Mouse (Mus musculus) adrenal gland, postnatal 4 days (tissue): ENCODE data around the gene Olfr346. TPM values are rescaled to one million over a fixed set of nuclear protein-coding genes. Genes with fewer than 3 reads are reported as not detected.

Experiments
- DNase-seq, 2 experiments: peaks; one replicate each; pipeline ENCODE4 v3.0.0; 2021 to 2022; ENCODE audit warnings: low spot score in 2 of 2, mixed read lengths in 2 of 2
- long read RNA-seq, 2 experiments: library from polyadenylated mRNA; stranded (forward); transcript quantifications; one replicate each; pipeline ENCODE4 v2.0.0; 2021
- total RNA-seq, 2 experiments: library from RNA; stranded (reverse); gene quantifications; 2 replicates each; pipeline ENCODE4 v1.2.3; 2021

The Olfr346 gene
- total RNA-seq, result not detected
- long read RNA-seq, experiment 1, result 0 reads
- long read RNA-seq, experiment 2, result 0 reads

DNA sequence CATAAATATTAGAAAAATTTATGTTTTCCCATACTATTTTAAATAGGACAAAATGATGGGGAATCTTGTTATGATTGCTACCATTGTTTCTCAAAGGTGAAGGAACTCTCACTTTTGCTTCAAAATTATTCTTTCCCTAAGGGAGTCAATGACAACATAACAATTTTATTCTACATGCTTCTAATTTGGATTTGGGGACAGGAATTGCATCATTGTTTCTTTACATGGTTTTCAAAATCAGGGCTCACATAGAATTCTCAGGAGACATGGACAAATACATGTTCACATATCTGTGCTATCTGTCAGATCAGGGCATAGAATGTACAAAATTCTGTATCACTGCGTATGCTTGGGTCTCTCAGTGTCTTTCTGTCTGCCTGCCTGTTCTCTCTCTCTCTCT, at the start of gene Olfr346:
Gene Olfr346 (plus strand): TSS at position 301 of the 400 bp plus-strand sequence.
- DNase-seq, result no peak

DNA sequence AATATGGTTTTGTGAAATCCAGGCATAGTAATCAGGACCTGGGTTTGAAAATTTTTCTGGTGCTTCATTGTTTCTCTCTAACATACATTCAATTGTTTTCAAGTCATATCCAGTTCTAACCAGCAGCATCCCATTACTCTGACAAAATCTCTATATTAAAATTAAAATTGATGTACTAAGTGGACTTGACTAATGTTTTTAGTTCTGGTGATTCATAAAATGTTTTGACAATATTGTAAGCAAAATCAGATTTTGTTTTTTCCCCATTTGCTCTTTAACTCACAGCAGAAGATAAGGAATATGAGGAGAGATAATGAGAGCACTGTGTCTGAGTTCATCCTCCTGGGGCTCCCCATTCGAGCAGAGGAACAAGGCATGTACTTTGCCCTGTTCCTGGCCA, 45.8 kb upstream of the Olfr346 start, which contains the start of gene Olfr345:
Gene Olfr345 (plus strand): TSS at position 301 of the 400 bp plus-strand sequence.
- DNase-seq, result no peak

DNA sequence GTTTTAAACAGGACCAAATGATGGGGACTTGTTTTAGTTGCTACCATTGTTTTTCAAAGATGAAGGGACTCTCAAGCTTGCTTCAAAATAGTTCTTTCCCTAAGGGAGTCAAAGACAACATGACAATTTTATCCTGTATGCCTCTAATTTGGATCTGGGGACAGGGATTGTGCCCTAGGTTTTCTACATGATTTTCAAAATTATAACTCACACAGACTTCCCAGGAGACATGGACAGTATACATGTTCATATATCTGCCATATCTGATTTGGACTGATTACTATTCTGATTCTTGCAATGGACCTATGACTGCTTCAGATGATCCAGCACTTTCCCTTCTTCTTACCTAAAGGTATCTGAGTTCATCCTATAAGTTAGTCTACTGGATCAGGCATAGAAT, 46.0 kb downstream of the Olfr346 start, which contains the start of gene Olfr347:
Gene Olfr347 (plus strand): TSS at position 301 of the 400 bp plus-strand sequence.
- no peak for DNase-seq

DNA sequence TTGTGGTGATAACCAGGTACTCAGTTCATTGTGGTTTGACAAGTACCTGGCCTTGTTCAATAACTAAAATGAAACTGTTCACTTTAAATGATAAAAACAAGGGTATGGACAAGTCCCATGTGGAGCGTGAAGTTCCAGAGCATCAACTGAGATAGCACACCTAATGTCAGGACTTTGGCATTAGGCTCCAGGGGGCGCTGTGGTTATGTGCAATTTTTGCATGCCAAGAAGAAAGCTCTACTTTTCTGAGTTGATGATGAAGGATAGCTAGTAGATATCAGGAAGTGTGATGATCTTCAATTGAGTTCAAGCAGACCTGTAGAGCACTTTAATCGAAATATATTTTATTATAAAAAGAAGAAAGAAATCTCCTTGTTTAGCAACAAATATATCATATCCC, 50.6 kb downstream of the Olfr346 start:
- DNase-seq, result no peak

Other genes starting within 250 kb of the Olfr346 start
- gene Olfr340, start 233.2 kb upstream of the Olfr346 start, total RNA-seq, result not detected
- not detected for gene Olfr341, start 203.3 kb upstream of the Olfr346 start, total RNA-seq
- not detected for gene Olfr342, start 160.8 kb upstream of the Olfr346 start, total RNA-seq
- not detected for gene Olfr344, start 119.1 kb upstream of the Olfr346 start, total RNA-seq
- gene Olfr345, start 45.7 kb upstream of the Olfr346 start, total RNA-seq, result not detected
- gene Olfr347, start 46.1 kb downstream of the Olfr346 start, total RNA-seq, result not detected
- gene Olfr348, start 98.5 kb downstream of the Olfr346 start, total RNA-seq, result not detected
- not detected for gene Olfr50, start 104.8 kb downstream of the Olfr346 start, total RNA-seq
- not detected for gene Olfr3, start 131.2 kb downstream of the Olfr346 start, total RNA-seq
- gene Olfr350, start 160.5 kb downstream of the Olfr346 start, total RNA-seq, result not detected
- not detected for gene Olfr351, start 176.9 kb downstream of the Olfr346 start, total RNA-seq
- not detected for gene Olfr352, start 182.7 kb downstream of the Olfr346 start, total RNA-seq
- not detected for gene Olfr353, start 207.1 kb downstream of the Olfr346 start, total RNA-seq
- gene Olfr354, start 219.9 kb downstream of the Olfr346 start, total RNA-seq, result not detected
- not detected for gene Olfr355, start 243.1 kb downstream of the Olfr346 start, total RNA-seq